Mouse (Mus musculus): ENCODE results near the gene Jph3. TPM values are rescaled to one million over a fixed set of nuclear protein-coding genes. Genes with fewer than 3 reads are reported as not detected.

Gene Jph3
- polyA plus RNA-seq, 1 experiment, result not detected

GRCm38 (mm10) chr8:121842064-121842955 is 112.9 kb downstream of the Jph3 start:
- Histone ChIP-seq H3K36me3 (ENCODE audit: control insufficient read depth, insufficient read depth) (no peaks in the 10 kb centered on the region), H3K79me2 (ENCODE audit: control insufficient read depth, insufficient read depth) (no peaks in the 10 kb centered on the region), H3ac (ENCODE audit: control insufficient read depth, insufficient read length) (no peak overlapping the region), H3K27me3 (ENCODE audit: control insufficient read depth, insufficient read depth, insufficient read length) (no peaks in the 10 kb centered on the region), H3K4me3 (no peak overlapping the region), H3K4me2 (ENCODE audit: low read depth) (no peak overlapping the region)
- no peak for TF ChIP-seq TCF3 (IDR thresholded peaks at IDR 0.05; ENCODE audit: insufficient read length, low read depth)
- no peak for TF ChIP-seq POLR2AphosphoS2 (IDR thresholded peaks at IDR 0.05; ENCODE audit: insufficient read length, low read depth)
- TF ChIP-seq MYOD1 (IDR thresholded peaks at IDR 0.05; ENCODE audit: control insufficient read depth in 1 of 3, insufficient read length in 2 of 3, low read depth in 2 of 3), result no peak

DNA sequence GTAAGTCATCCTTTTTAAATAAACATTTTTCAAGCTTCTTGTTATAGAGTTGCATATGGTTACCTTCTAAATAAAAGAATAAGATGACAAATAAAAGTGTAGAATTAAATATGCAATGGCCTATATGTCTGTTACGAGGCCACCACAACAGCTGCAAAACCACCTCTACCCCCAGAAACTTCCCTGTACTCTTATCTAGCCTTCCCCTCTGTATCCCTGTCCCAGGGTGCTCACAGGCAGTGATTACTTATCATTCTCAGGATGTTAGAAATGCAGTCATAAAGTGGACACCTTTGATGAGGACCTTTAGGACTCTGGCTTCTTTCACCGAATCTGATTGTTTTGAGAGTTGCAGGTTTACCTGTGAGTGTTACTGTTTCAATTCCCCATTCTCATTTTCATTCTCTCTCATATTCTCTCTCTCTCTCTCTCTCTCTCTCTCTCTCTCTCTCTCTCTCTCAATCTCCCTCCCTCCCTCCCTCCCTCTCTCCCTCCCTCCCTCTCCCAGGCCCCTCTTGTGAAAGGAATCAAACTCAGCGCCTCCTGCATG is 113.8 kb downstream of the Jph3 start:
- Histone ChIP-seq H3ac (ENCODE audit: control insufficient read depth, insufficient read length) (no peak overlapping the region), H3K27me3 (ENCODE audit: control insufficient read depth, insufficient read depth, insufficient read length) (no peaks in the 10 kb centered on the region), H3K4me3 (no peak overlapping the region), H3K4me2 (ENCODE audit: low read depth) (no peak overlapping the region), H3K79me2 (ENCODE audit: control insufficient read depth, insufficient read depth) (no peaks in the 10 kb centered on the region), H3K36me3 (ENCODE audit: control insufficient read depth, insufficient read depth) (no peaks in the 10 kb centered on the region)
- TF ChIP-seq POLR2A (IDR thresholded peaks at IDR 0.05; ENCODE audit: insufficient read length, low read depth) (no peak), SRF (IDR thresholded peaks at IDR 0.05; ENCODE audit: control insufficient read depth, insufficient read length, low read depth) (no peak), REST (IDR thresholded peaks at IDR 0.05; ENCODE audit: insufficient read depth, insufficient read length) (no peak), CEBPB (IDR thresholded peaks at IDR 0.05; ENCODE audit: insufficient read depth, poor library complexity, severe bottlenecking) (no peak), POLR2AphosphoS2 (IDR thresholded peaks at IDR 0.05; ENCODE audit: insufficient read length, low read depth) (no peak), MYOD1 (IDR thresholded peaks at IDR 0.05; ENCODE audit: control insufficient read depth in 1 of 3, insufficient read length in 2 of 3, low read depth in 2 of 3) (no peak), USF1 (IDR thresholded peaks at IDR 0.05; ENCODE audit: low read depth) (no peak), TCF3 (IDR thresholded peaks at IDR 0.05; ENCODE audit: insufficient read length, low read depth) (no peak), MYOG (IDR thresholded peaks at IDR 0.05; ENCODE audit: control insufficient read depth in 1 of 3, insufficient read depth in 1 of 3, insufficient read length in 2 of 3, low read depth in 2 of 3) (no peak), TCF12 (IDR thresholded peaks at IDR 0.05; ENCODE audit: insufficient read depth, poor library complexity, severe bottlenecking) (no peak), E2F4 (IDR thresholded peaks at IDR 0.05; ENCODE audit: insufficient read depth) (no peak), MAX (IDR thresholded peaks at IDR 0.05; ENCODE audit: low read depth) (no peak)

Other genes starting within 250 kb of the Jph3 start
- not detected for gene 1700018B08Rik, start 185.3 kb upstream of the Jph3 start, polyA plus RNA-seq (2012; fragmentation: generic; extraction: Trizol)
- 23.3 TPM for gene Fbxo31, start 150.8 kb upstream of the Jph3 start, polyA plus RNA-seq (2012; fragmentation: generic; extraction: Trizol)
- 186 TPM for gene Map1lc3b, start 139.3 kb upstream of the Jph3 start, polyA plus RNA-seq (2012; fragmentation: generic; extraction: Trizol)
- gene Zcchc14, start 76.7 kb upstream of the Jph3 start, polyA plus RNA-seq (2012; fragmentation: generic; extraction: Trizol), result 11.9 TPM
- 31.4 TPM for gene Klhdc4, start 99.9 kb downstream of the Jph3 start, polyA plus RNA-seq (2012; fragmentation: generic; extraction: Trizol)
- gene Slc7a5, start 178.1 kb downstream of the Jph3 start, polyA plus RNA-seq (2012; fragmentation: generic; extraction: Trizol), result 612 TPM
- gene Car5a, start 215.3 kb downstream of the Jph3 start, polyA plus RNA-seq (2012; fragmentation: generic; extraction: Trizol), result not detected
- gene Banp, start 220.1 kb downstream of the Jph3 start, polyA plus RNA-seq (2012; fragmentation: generic; extraction: Trizol), result 30.3 TPM